Mouse (Mus musculus) left cerebral cortex, adult 18-20 months (tissue): ENCODE results near the gene Kctd4. TPM values are rescaled to one million over a fixed set of nuclear protein-coding genes. Genes with fewer than 3 reads are reported as not detected.
"Not testable (repeated sequence)": the region's sequence is repeated elsewhere in the genome, so short reads cannot be mapped to it uniquely, and the experiment has no call there.

Experiments used
- DNase-seq, 2 experiments: peaks; one replicate each; pipeline ENCODE4 v3.0.0; 2021 to 2022; ENCODE audit warnings: low spot score in 2 of 2, mixed read lengths in 1 of 2
- long read RNA-seq, 2 experiments: library from polyadenylated mRNA; stranded (forward); transcript quantifications; one replicate each; pipeline ENCODE4 v2.0.0; 2021
- total RNA-seq, 2 experiments: library from RNA; stranded (reverse); gene quantifications; 2 replicates each; pipeline ENCODE4 v1.2.3; 2021

The Kctd4 gene
- 10 to 100 TPM; 20.4 to 21.4 TPM for total RNA-seq
- long read RNA-seq, experiment 1, partial matches to known transcripts: 0 of 20 reads
- long read RNA-seq, experiment 1, other reads (novel, unspliced or antisense): 20 of 20 reads
- long read RNA-seq, experiment 2, partial matches to known transcripts: 10 of 10 reads
- long read RNA-seq, experiment 2, other reads (novel, unspliced or antisense): 0 of 10 reads

GRCm38 (mm10) chr14:75954766-75955165 lies at the start of gene Kctd4:
Gene Kctd4, plus strand, starts transcription at chr14:75955009.
- DNase-seq: no peak

- DNase-seq: no peak
Measured at GRCm38 (mm10) chr14:75906931-75907330, 47.9 kb upstream of the Kctd4 start.

DNA sequence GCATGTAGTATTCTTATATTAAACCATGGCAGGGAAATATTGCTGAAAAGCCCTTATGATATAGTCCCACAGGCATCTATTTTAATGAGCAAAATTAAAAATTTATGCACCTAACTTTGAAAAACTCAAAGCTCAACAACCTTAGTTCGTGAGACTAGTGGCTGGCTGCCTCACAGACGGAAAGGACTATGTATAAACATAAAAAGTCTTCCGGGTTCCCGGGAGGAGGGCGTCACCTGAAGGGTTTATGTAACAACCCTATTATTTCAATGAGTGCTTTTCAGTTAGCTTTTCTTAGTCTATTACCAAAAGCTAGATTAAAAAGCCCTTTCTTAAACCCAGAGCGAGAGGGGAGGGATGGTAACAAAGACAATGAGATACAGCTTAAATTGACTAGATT lies 42.8 kb upstream of the Kctd4 start:
- no peak for DNase-seq

GRCm38 (mm10) chr14:75912665-75913064 lies 42.1 kb upstream of the Kctd4 start:
- DNase-seq: no peak

DNA sequence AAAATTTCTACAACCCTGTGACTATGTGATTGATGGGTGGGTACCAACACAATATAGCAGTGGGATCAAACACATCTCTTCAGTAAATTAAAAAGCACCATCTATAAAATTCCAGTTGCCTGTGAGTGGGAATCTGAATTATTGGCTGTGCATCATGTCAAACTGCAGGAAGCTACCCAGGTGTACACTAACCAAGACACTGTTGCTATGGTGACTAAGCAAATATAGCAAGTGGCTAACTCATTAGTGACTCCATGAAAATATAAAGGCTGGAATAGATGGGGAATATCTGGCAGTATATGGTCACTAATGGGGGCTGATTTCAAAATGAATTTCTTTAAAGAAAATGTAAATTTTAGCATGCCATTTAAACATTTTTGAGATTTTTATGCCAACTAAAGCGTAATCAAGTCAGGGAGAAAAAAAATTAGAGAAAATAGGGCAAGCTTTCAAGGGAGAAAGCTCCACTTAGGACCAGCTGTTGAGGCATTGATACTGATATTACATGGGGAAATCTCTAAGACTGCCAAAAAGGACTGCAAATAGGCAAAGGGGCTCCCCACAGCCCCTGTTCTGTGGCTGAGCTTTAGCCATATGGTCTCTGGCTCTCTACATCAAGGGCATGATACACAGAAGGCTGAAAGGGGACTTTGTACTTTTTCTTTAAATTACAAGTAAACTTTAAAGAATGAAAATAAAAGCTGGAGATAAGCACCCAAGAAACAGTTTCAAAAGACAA lies 31.3 kb upstream of the Kctd4 start:
- no peak for DNase-seq

DNA sequence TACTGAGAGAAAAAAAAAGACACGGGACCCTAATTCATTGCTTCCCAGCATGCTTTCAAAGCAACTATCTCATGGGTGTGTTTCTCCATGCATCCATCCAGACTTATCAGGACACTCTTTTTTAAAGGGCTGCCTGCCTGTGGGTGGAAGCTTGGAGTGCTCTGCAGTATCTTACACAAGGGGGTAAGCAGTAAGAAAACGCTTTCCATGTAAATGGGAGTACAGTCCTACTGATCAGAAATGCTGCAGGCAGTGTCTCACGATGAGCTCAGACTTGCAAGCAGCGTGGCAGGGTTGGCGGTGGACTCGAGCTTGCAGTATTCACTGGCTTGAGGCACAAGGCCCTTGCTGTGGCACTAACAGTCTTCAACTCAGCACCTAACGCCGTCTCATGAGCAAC lies 25.1 kb upstream of the Kctd4 start:
- DNase-seq: not testable (repeated sequence)

GRCm38 (mm10) chr14:75931266-75931665 lies 23.5 kb upstream of the Kctd4 start:
- DNase-seq: no peak

GRCm38 (mm10) chr14:75934359-75934758 lies 20.4 kb upstream of the Kctd4 start:
- DNase-seq: no peak

DNA sequence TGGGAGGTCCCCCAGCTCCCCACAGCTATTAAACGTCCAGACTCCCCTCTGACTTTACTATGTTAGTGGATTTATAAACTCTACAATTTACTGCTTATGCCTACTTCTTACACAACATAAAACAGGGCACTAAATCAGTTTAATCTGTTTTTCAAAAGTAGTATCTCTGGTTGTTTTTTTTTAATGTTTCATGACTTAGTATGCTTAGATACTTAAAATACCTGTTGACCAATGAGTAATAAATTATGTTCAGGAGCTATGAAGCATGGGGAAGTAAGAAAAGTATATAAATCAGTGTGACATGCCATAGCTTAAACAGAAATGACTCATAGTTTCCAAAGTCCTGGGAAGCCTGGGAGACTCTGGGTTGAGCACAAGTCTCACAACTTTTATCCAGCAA lies 17.1 kb upstream of the Kctd4 start:
- no peak for DNase-seq

GRCm38 (mm10) chr14:75941500-75941899 lies 13.3 kb upstream of the Kctd4 start:
- DNase-seq: no peak

DNA sequence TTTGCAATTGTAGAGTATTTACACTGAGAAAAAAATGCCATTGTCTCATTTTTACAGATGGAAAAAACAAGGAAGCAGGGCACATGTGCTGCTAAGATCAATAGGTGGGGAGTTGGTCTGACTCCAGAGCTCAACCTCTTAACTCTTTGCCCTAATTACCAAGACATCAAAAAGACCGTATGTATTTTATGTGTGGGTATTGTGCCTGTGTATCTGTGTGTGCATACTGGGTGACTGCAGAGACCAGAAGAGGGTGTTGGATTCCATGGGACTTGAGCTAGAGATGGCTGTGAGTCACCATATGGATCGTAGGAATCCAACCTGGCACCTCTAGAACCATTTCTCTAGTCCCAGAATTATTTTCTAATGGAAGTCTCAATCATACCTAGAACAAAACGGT lies 12.4 kb upstream of the Kctd4 start:
- DNase-seq: no peak

GRCm38 (mm10) chr14:75947674-75948073 lies 7.1 kb upstream of the Kctd4 start:
- DNase-seq: no peak

GRCm38 (mm10) chr14:75953011-75953410 lies 1.8 kb upstream of the Kctd4 start:
- no peak for DNase-seq

DNA sequence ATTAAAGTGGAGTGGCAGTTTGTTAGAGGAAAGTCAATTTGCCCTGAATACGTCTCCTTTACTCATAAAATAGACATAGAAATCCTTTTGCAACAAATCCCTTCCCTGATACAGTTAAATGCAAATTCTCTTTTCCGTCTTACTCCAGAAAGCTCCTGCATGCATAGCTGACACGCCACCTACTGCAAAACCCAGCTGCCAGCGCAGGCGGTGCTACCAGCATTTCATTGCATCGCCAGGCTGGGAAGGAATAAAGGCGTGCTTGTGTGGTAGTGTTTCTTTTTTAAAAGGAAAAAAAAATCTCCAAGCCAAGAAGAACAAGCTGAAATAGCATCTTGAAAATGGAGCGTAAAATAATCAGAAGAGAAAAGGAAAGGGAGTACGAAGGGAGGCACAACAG lies 7.4 kb downstream of the Kctd4 start:
- DNase-seq: peak; percentile 71 to 81

GRCm38 (mm10) chr14:75963215-75963614 lies 8.4 kb downstream of the Kctd4 start:
- peak in 1 of 2 experiments; percentile 26 for DNase-seq

GRCm38 (mm10) chr14:75964000-75964399 lies 9.2 kb downstream of the Kctd4 start:
- DNase-seq: no peak

GRCm38 (mm10) chr14:75964433-75964832 lies 9.6 kb downstream of the Kctd4 start:
- DNase-seq: no peak

- DNase-seq: no peak
Measured at GRCm38 (mm10) chr14:75967291-75967690, 12.5 kb downstream of the Kctd4 start.

DNA sequence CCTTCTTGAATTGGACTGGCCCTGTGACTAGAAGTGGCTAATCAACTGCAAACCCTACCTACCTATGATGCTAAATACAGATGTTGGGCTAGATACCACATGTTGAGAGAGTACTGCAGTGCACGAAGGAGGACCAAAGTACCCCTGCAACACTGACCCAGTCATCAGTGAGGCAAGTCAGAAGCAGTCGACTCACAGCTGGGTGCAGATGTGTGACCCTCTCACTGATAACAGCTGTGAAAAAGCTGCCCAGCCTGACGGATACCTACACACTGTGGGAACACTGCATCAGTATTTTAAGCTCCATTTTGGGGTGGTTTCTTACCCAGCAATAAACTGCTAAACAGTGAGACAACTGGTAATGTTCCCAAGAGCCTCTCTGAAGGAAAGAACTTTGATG lies 21.3 kb downstream of the Kctd4 start:
- DNase-seq: no peak

- no peak for DNase-seq
Measured at GRCm38 (mm10) chr14:75981231-75981630, 26.4 kb downstream of the Kctd4 start.

DNA sequence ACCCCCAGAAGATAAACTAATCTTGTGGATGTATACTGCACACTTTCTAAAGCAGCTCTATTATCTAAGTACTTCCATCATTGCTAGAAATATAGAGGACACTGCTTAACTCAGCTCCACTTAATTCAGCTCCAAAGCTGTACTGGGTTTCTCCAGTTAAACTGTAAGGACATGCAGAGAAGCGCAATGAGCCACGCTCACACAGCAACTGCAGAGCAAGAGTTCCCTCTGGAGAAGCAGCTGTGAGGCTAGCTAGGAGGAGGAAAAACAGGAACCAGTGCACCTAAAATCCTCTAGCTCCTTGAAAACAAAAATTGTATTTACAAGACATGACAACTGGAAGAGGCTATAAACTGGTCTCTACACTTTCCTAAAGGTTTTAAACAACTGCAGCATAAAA lies 29.1 kb downstream of the Kctd4 start:
- no peak for DNase-seq

DNA sequence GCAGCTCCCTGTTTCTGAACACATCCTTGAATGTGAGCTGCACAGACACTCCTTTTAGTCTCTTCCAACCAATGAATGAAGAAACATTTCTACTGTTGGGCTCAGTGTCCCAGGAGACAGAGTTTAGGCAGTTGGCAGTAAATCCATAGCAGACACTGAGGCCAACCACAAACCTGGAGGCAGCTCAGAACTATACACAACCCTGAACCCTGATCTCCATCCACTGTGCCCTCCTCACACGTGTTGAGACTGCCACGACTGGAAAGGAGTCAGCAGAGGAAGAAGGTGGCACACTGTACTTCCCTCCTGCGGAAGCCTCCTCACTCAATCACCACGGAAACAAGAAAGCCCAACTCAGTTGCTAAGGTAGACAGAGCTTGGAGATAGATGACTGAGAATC lies 30.3 kb downstream of the Kctd4 start:
- no peak for DNase-seq

GRCm38 (mm10) chr14:75986878-75987483 lies 32.2 kb downstream of the Kctd4 start:
- no peak for DNase-seq
